Mouse (Mus musculus) right cerebral cortex, postnatal 10 days (tissue): ENCODE measurements around the gene Sparc.
A peak's percentile ranks its signal among the peaks of the same experiment; 100 is the strongest.

Experiments
- DNase-seq, 2 experiments: peaks; one replicate each; pipeline ENCODE4 v3.0.0; 2021; ENCODE audit warnings: low spot score in 2 of 2

The Sparc gene

GRCm38 (mm10) chr11:55422978-55423377 lies at the start of gene Sparc:
Gene Sparc (minus strand): TSS chr11:55423183.
- no peak for DNase-seq

GRCm38 (mm10) chr11:55471467-55471866 lies 48.5 kb upstream of the Sparc start:
- DNase-seq = no peak

- no peak for DNase-seq
Observed at GRCm38 (mm10) chr11:55470761-55471160, 47.8 kb upstream of the Sparc start.

- DNase-seq = peak in 1 of 2 experiments; percentile 60
Observed at GRCm38 (mm10) chr11:55469923-55470691, 47.1 kb upstream of the Sparc start.

- DNase-seq = peak; percentile 100
Observed at GRCm38 (mm10) chr11:55469048-55469843, 46.3 kb upstream of the Sparc start, which contains the start of gene G3bp1. Gene G3bp1 (plus strand): TSS chr11:55469685.

GRCm38 (mm10) chr11:55468611-55469047 lies 45.6 kb upstream of the Sparc start:
- DNase-seq = peak in 1 of 2 experiments; percentile 53

GRCm38 (mm10) chr11:55468012-55468411 lies 45.0 kb upstream of the Sparc start:
- no peak for DNase-seq

- DNase-seq = no peak
Observed at GRCm38 (mm10) chr11:55465177-55465576, 42.2 kb upstream of the Sparc start.

- DNase-seq = no peak
Observed at GRCm38 (mm10) chr11:55464707-55465106, 41.7 kb upstream of the Sparc start.

- no peak for DNase-seq
Observed at GRCm38 (mm10) chr11:55462149-55462548, 39.2 kb upstream of the Sparc start.

GRCm38 (mm10) chr11:55461019-55461645 lies 38.1 kb upstream of the Sparc start, which contains the start of gene Atox1:
Gene Atox1 (minus strand): TSS chr11:55461239.
- peak; percentile 96 to 97 for DNase-seq

GRCm38 (mm10) chr11:55460559-55461018 lies 37.6 kb upstream of the Sparc start:
- peak in 1 of 2 experiments; percentile 45 for DNase-seq

GRCm38 (mm10) chr11:55459850-55460558 lies 37.0 kb upstream of the Sparc start:
- no peak for DNase-seq

GRCm38 (mm10) chr11:55458501-55458900 lies 35.5 kb upstream of the Sparc start:
- no peak for DNase-seq

- no peak for DNase-seq
Observed at GRCm38 (mm10) chr11:55455166-55455565, 32.2 kb upstream of the Sparc start.

- DNase-seq = no peak
Observed at GRCm38 (mm10) chr11:55453640-55454039, 30.7 kb upstream of the Sparc start.

- no peak for DNase-seq
Observed at GRCm38 (mm10) chr11:55450311-55450710, 27.3 kb upstream of the Sparc start.

GRCm38 (mm10) chr11:55449531-55449930 lies 26.5 kb upstream of the Sparc start:
- no peak for DNase-seq

- DNase-seq = peak; percentile 85 to 90
Observed at GRCm38 (mm10) chr11:55446579-55446978, 23.6 kb upstream of the Sparc start.

GRCm38 (mm10) chr11:55444772-55445171 lies 21.8 kb upstream of the Sparc start:
- DNase-seq = peak; percentile 52

- DNase-seq = no peak
Observed at GRCm38 (mm10) chr11:55439718-55440117, 16.7 kb upstream of the Sparc start.
